Mouse (Mus musculus) heart, postnatal 0 days (tissue): Measurements from ENCODE around the gene Wdr4. TPM values are rescaled to one million over a fixed set of nuclear protein-coding genes. Genes with fewer than 3 reads are reported as not detected.
A peak's percentile ranks its signal among the peaks of the same experiment; 100 is the strongest.
"Not testable (repeated sequence)": the region's sequence is repeated elsewhere in the genome, so short reads cannot be mapped to it uniquely, and the experiment has no call there.

Experiments used
- ATAC-seq: fragments of 200-750 bp; cut with Nextera tagmentation; 2 replicates; pipeline ENCODE4 v1.8.0; 2017; ENCODE audit warnings: low read depth, moderate number of reproducible peaks, moderate library complexity; ENCODE audit not compliant: insufficient read depth
- DNase-seq: peaks from one replicate; pipeline ENCODE4 v3.0.0-alpha.2; 2016; ENCODE audit warnings: low spot score
- H3K27ac ChIP-seq: fragments of 300-500 bp; sonication (generic); 2 replicates; pipeline ENCODE4 v1.5.1; 2014; ENCODE audit warnings: low read depth, mild to moderate bottlenecking
- H3K27me3 ChIP-seq: fragments of 300-500 bp; sonication (generic); 2 replicates; pipeline ENCODE4 v1.6.1; 2014; ENCODE audit warnings: low read length, mixed read lengths; ENCODE audit not compliant: control insufficient read depth, insufficient read depth
- H3K36me3 ChIP-seq: fragments of 300-500 bp; sonication (generic); replicated peaks from 2 replicates; pipeline ENCODE4 v1.6.1; 2014; ENCODE audit warnings: low read length, mixed read lengths; ENCODE audit not compliant: control insufficient read depth, insufficient read depth
- H3K4me1 ChIP-seq: fragments of 300-500 bp; sonication (generic); 2 replicates; pipeline ENCODE4 v1.6.1; 2014; ENCODE audit warnings: antibody characterized with exemption; ENCODE audit not compliant: control insufficient read depth, insufficient read depth
- H3K4me2 ChIP-seq: fragments of 300-500 bp; sonication (generic); 2 replicates; pipeline ENCODE4 v1.6.1; 2014; ENCODE audit warnings: low read depth, mild to moderate bottlenecking, low read length, moderate library complexity
- H3K4me3 ChIP-seq: fragments of 300-500 bp; sonication (generic); 2 replicates; pipeline ENCODE4 v1.5.1; 2014; ENCODE audit warnings: low read depth, low read length
- H3K9ac ChIP-seq: fragments of 300-500 bp; sonication (generic); replicated peaks from 2 replicates; pipeline ENCODE4 v1.6.1; 2014; ENCODE audit warnings: low read depth, low read length, mixed read lengths
- H3K9me3 ChIP-seq: fragments of 300-500 bp; sonication (generic); replicated peaks from 2 replicates; pipeline ENCODE4 v1.6.1; 2016; ENCODE audit warnings: low read length; ENCODE audit not compliant: control insufficient read depth
- CTCF ChIP-seq: IDR thresholded peaks from 2 replicates; pipeline ENCODE4 v1.5.1; 2016; ENCODE audit warnings: antibody characterized with exemption, control low read depth, low read depth
- EP300 ChIP-seq: IDR thresholded peaks from 2 replicates; pipeline ENCODE4 v1.6.1; 2016; ENCODE audit warnings: antibody characterized with exemption, low read depth
- WGBS: fragments of 180-500 bp; shearing (Covaris S2); extraction: QIAGEN DNeasy Blood & Tissue Kit; methylation state at CpG from one replicate; pipeline ENCODE4 v1.1.7; 2014; 5-methylcytosine and 5-hydroxymethylcytosine counted together
- polyA plus RNA-seq: library from polyadenylated mRNA; unstranded; fragments of >200 nt; fragmentation: Nextera tagmentation; extraction: Ambion mirVana; gene quantifications from 2 replicates; pipeline ENCODE4 v1.2.1, GENCODE M21; 2015
- total RNA-seq: library from RNA; depleted of rRNA; stranded (reverse); fragments of >200 nt; gene quantifications from 2 replicates; pipeline ENCODE4 v1.2.3, GENCODE M21; 2014; ENCODE audit warnings: low replicate concordance

The Wdr4 gene
- total and polyA plus RNA-seq, 2 experiments from 2014 or later = 10.4 to 30.8 TPM

DNA sequence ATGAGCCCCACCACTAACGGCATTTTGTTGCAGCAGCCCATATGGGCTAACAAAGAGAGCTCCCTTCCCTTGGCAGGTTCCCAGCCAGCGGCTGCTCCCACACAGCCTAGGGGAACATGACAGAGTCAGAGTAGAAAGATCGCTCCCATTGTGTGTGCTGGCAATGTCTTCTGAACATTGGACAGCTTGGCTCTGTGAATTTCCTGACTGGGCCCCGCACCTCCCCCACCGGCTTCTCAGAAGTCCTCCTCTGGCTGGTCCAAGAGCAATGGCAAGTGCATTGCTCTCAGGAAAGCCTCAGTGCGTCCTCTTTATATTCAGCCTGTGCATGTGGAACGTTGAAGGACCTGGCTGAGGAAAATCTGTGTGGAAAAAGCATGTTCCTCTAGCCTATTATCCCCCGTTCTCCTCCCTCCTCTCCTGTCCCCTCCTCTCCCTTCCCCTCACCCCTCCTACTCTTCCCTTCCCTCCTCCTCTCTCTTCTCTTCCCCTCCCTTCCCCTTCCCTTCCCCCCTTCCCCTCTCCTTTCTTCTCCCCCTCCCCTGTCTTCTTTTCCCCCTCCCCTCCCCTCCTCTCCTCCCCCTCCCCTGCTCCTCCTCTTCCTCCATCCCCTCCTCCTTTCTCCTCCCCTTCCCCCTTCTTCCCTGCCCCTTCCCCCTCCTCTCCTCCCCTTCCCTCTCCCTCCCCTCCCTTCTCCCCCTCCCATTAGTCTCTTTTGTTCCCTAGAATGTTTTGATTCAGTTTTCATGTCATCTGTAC is 16.3 kb upstream of the Wdr4 start:
- Histone ChIP-seq H3K36me3 (peaks cover 12% of the 10 kb centered on the region), H3K4me1 (peaks cover 7% of the 10 kb centered on the region; the same call in 1 of the 2 replicates), H3K27ac (peak overlapping the region; percentile 78), H3K9me3 (no peaks in the 10 kb centered on the region), H3K4me3 (no peak overlapping the region), H3K27me3 (no peaks in the 10 kb centered on the region), H3K9ac (no peak overlapping the region), H3K4me2 (0 out of 2 replicates have a peak overlapping the region, but pooled peaks have one; percentile 3)
- 29% methylated on average over 8 of the region's 8 CpGs for WGBS
- DNase-seq (peak; percentile 72), ATAC-seq (peak; percentile 92)
- no peak for TF ChIP-seq EP300
- TF ChIP-seq CTCF = no peak

DNA sequence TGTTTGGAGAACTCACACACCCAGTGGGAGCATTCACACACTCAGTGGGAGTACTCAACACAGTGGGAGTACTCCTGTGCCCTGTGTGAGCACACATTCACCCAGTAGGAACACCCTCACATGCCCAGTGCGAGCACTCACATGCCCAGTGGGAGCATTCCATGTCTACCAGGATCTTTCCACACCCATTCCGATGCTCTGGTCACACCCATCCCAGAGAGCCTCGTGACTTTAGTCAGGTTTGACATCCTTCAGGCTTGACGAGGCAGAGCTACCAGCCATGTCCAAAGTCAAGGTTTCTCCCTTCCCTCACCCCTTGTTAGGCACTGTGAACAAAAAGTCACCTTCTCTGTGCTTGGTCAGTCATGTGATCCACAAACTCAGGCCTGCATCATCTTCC is 15.6 kb upstream of the Wdr4 start:
- H3K9me3 ChIP-seq = no peaks in the 10 kb centered on the region
- no peaks in the 10 kb centered on the region for H3K27me3 ChIP-seq
- no peak overlapping the region for H3K9ac ChIP-seq
- H3K4me3 ChIP-seq = no peak overlapping the region
- TF ChIP-seq CTCF (no peak), EP300 (no peak)
- WGBS = 48% methylated on average over 4 of the region's 4 CpGs
- DNase-seq = no peak
- H3K27ac ChIP-seq = peak overlapping the region; percentile 78
- peaks cover 7% of the 10 kb centered on the region; the same call in 1 of the 2 replicates for H3K4me1 ChIP-seq
- peaks cover 19% of the 10 kb centered on the region for H3K36me3 ChIP-seq
- no peak overlapping the region for H3K4me2 ChIP-seq
- peak; percentile 33 for ATAC-seq

DNA sequence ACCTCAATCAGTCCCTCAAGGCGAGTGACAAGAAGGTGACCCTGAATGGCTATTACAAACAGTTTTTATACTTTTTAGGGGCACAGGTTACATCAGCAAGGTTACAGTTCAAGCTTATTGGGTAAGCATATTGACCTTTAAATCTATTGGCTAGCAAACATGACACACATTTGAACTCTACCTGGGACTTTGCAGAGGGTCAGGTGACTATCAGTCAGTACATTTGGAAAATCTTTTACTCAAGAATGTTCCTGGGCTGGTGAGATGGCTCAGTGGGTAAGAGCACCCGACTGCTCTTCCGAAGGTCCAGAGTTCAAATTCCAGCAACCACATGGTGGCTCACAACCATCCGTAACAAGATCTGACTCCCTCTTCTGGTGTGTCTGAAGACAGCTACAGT is 12.6 kb upstream of the Wdr4 start:
- not testable (repeated sequence) for H3K4me3 ChIP-seq, H3K27ac ChIP-seq, H3K9me3 ChIP-seq, H3K9ac ChIP-seq, H3K27me3 ChIP-seq, H3K4me2 ChIP-seq, ATAC-seq, DNase-seq, H3K4me1 ChIP-seq
- 94% methylated on average over 3 of the region's 4 CpGs for WGBS
- H3K36me3 ChIP-seq = peaks cover 46% of the 10 kb centered on the region

DNA sequence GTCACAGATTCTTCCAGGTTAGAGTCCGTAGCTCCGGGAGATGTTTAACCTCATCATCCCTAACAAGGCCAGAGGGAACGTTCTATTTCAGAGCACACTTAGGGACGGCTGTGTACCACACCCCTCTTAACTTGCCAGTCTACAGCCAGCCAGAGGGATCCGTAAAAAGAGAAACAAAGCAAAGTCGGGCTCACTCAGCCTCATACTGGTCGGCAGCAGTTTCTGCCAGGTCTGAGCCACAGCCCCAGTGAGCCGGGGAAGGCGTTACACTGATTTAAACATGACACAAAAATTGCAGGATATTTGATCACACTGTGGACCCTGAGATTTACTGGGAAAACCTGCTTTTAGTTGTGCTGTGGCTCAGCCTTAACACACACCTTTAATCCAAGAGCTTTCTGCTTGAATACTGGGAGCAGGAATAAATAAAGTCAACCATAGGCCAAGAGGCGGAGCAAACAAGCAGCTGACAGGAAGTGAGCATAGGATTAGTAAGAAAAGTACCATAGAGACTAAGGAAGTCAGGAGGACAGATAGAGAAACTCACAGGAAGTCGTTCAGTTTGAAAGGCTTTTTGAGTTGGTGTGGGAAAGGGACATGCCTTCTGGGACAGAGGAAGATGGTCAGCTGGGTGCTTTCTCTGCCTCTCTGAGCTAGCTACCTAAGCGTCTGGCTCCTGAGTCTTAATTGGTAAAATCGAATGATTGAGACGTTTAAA is 11.8 kb upstream of the Wdr4 start:
- Histone ChIP-seq H3K27ac (no peak overlapping the region), H3K9me3 (no peaks in the 10 kb centered on the region), H3K36me3 (peaks cover 53% of the 10 kb centered on the region), H3K4me1 (peaks cover 7% of the 10 kb centered on the region; the same call in 1 of the 2 replicates), H3K9ac (no peak overlapping the region), H3K27me3 (no peaks in the 10 kb centered on the region), H3K4me2 (no peak overlapping the region), H3K4me3 (no peak overlapping the region)
- DNase-seq (no peak), ATAC-seq (no peak)
- TF ChIP-seq CTCF = no peak
- TF ChIP-seq EP300 = no peak
- WGBS = 76% methylated on average over 14 of the region's 14 CpGs

DNA sequence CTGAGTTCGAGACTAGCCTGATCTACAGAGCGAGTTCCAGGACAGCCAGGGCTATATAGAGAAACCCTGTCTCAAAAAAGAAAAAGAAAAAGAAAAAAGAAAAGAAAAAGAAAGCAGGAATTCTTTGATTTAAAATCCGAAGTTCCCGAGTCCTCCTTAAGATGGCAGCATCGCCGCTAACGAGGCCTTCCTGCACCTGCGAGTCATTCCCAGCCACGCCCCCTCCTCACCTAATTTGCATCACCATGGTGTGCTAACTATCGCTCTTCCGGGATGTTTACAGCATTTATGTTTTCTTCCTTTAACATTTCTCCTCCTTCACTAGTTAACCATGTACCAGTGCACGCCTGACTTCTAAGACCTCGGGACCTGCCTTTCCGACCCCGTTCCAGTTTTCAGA is 9.5 kb upstream of the Wdr4 start:
- Histone ChIP-seq H3K27ac (no peak overlapping the region), H3K36me3 (peaks cover 72% of the 10 kb centered on the region), H3K9ac (no peak overlapping the region), H3K27me3 (no peaks in the 10 kb centered on the region), H3K9me3 (no peaks in the 10 kb centered on the region), H3K4me3 (no peak overlapping the region), H3K4me1 (no peaks in the 10 kb centered on the region), H3K4me2 (no peak overlapping the region)
- DNase-seq = no peak
- peak; percentile 51; the same call in 1 of the 2 replicates for ATAC-seq
- TF ChIP-seq EP300 (no peak), CTCF (peak; percentile 40)
- 45% methylated on average over 15 of the region's 15 CpGs for WGBS
